Mouse (Mus musculus) brown adipose tissue, adult 24 weeks (tissue): ENCODE measurements around the gene Fpgs. TPM values are rescaled to one million over a fixed set of nuclear protein-coding genes. Genes with fewer than 3 reads are reported as not detected.

ENCODE experiments used
- H3K27ac ChIP-seq: fragments of 200-500 bp; replicated peaks from 2 replicates; pipeline ENCODE4 v1.5.1; 2012; ENCODE audit warnings: low read depth, mild to moderate bottlenecking, low read length
- H3K4me1 ChIP-seq: fragments of 200-500 bp; 2 replicates; pipeline ENCODE4 v1.6.1; 2012; ENCODE audit warnings: low read length, mixed read lengths; ENCODE audit not compliant: control insufficient read depth, insufficient read depth, insufficient read length
- H3K4me3 ChIP-seq: fragments of 200-500 bp; 2 replicates; pipeline ENCODE4 v1.5.1; 2012; ENCODE audit warnings: low read depth, mild to moderate bottlenecking, low read length, moderate library complexity; ENCODE audit not compliant: insufficient read depth
- polyA plus RNA-seq: library from polyadenylated mRNA; stranded (reverse); fragments of >200 nt; gene quantifications from 2 replicates; pipeline ENCODE4 v1.2.4, GENCODE M21; 2012; ENCODE audit not compliant: missing spikeins, insufficient read depth, insufficient read length

Gene Fpgs
- polyA plus RNA-seq, 1 experiment = 2.9 TPM

- H3K27ac ChIP-seq = peak overlapping the region; percentile 87
- peaks cover 12% of the 10 kb centered on the region; the same call in 1 of the 2 replicates for H3K4me1 ChIP-seq
- H3K4me3 ChIP-seq = no peak overlapping the region
These were observed 10.4 kb upstream of the Fpgs start for GRCm38 (mm10) chr2:32714117-32714986.

GRCm38 (mm10) chr2:32712934-32713817 is 9.2 kb upstream of the Fpgs start, which contains the start of gene Cdk9:
Gene Cdk9 (minus strand): TSS chr2:32713076.
- peak within 1 kb of the TSS; percentile 88 for H3K27ac ChIP-seq
- H3K4me3 ChIP-seq = peak within 1 kb of the TSS; percentile 89
- H3K4me1 ChIP-seq = peaks cover 12% of the 10 kb centered on the region; the same call in 1 of the 2 replicates

GRCm38 (mm10) chr2:32712586-32712933 is 8.6 kb upstream of the Fpgs start:
- Histone ChIP-seq H3K4me3 (peak overlapping the region; percentile 89), H3K27ac (peak overlapping the region; percentile 83), H3K4me1 (peaks cover 12% of the 10 kb centered on the region; the same call in 1 of the 2 replicates)

- Histone ChIP-seq H3K27ac (peak overlapping the region; percentile 83), H3K4me1 (peaks cover 12% of the 10 kb centered on the region; the same call in 1 of the 2 replicates), H3K4me3 (peak overlapping the region; percentile 89)
These were observed 8.2 kb upstream of the Fpgs start for GRCm38 (mm10) chr2:32712108-32712551.

GRCm38 (mm10) chr2:32711301-32712056 is 7.5 kb upstream of the Fpgs start:
- H3K4me3 ChIP-seq = peak overlapping the region; percentile 89

GRCm38 (mm10) chr2:32710425-32710824 is 6.5 kb upstream of the Fpgs start:
- Histone ChIP-seq H3K4me3 (peak overlapping the region; percentile 16; the same call in 1 of the 2 replicates), H3K4me1 (peaks cover 12% of the 10 kb centered on the region; the same call in 1 of the 2 replicates), H3K27ac (no peak overlapping the region)

More at GRCm38 (mm10) chr2:32711301-32712056, 7.5 kb upstream of the Fpgs start:
- H3K4me1 ChIP-seq = peaks cover 12% of the 10 kb centered on the region; the same call in 1 of the 2 replicates
- peak overlapping the region; percentile 83 for H3K27ac ChIP-seq

GRCm38 (mm10) chr2:32709521-32710137 is 5.7 kb upstream of the Fpgs start:
- H3K4me3 ChIP-seq = no peak overlapping the region
- no peak overlapping the region for H3K27ac ChIP-seq
- H3K4me1 ChIP-seq = peaks cover 11% of the 10 kb centered on the region; the same call in 1 of the 2 replicates

- Histone ChIP-seq H3K4me1 (peaks cover 7% of the 10 kb centered on the region), H3K27ac (no peak overlapping the region), H3K4me3 (no peak overlapping the region)
These were observed 4.7 kb upstream of the Fpgs start for GRCm38 (mm10) chr2:32708643-32709042.

GRCm38 (mm10) chr2:32706971-32707370 is 3.0 kb upstream of the Fpgs start:
- peaks cover 7% of the 10 kb centered on the region for H3K4me1 ChIP-seq
- no peak overlapping the region for H3K4me3 ChIP-seq
- no peak overlapping the region for H3K27ac ChIP-seq

GRCm38 (mm10) chr2:32705018-32705417 is 1.1 kb upstream of the Fpgs start:
- Histone ChIP-seq H3K27ac (no peak overlapping the region), H3K4me1 (peaks cover 3% of the 10 kb centered on the region; the same call in 1 of the 2 replicates), H3K4me3 (no peak overlapping the region)

- H3K4me1 ChIP-seq = peaks cover 3% of the 10 kb centered on the region; the same call in 1 of the 2 replicates
- no peak overlapping the region for H3K4me3 ChIP-seq
- no peak overlapping the region for H3K27ac ChIP-seq
These were observed 899 bp downstream of the Fpgs start for GRCm38 (mm10) chr2:32703046-32703445.

- no peak overlapping the region for H3K27ac ChIP-seq
- no peak overlapping the region for H3K4me3 ChIP-seq
These were observed 2.8 kb downstream of the Fpgs start for GRCm38 (mm10) chr2:32700966-32701743.

GRCm38 (mm10) chr2:32699680-32700079 is 4.3 kb downstream of the Fpgs start:
- Histone ChIP-seq H3K27ac (no peak overlapping the region), H3K4me3 (no peak overlapping the region), H3K4me1 (peaks cover 3% of the 10 kb centered on the region; the same call in 1 of the 2 replicates)

More at GRCm38 (mm10) chr2:32700966-32701743, 2.8 kb downstream of the Fpgs start:
- H3K4me1 ChIP-seq = peaks cover 3% of the 10 kb centered on the region; the same call in 1 of the 2 replicates
